Mouse (Mus musculus) kidney, embryonic 14.5 days (tissue): Measurements from ENCODE around the gene Enpep. TPM values are rescaled to one million over a fixed set of nuclear protein-coding genes. Genes with fewer than 3 reads are reported as not detected.

Source experiments
- ATAC-seq: fragments of 200-750 bp; cut with Nextera tagmentation; 2 replicates; pipeline ENCODE4 v1.8.0; 2017; ENCODE audit warnings: moderate number of reproducible peaks, mild to moderate bottlenecking, moderate TSS enrichment, moderate library complexity; ENCODE audit not compliant: low FRiP score, low TSS enrichment
- H3K27ac ChIP-seq: fragments of 300-500 bp; sonication (generic); 2 replicates; pipeline ENCODE4 v1.5.1; 2014; ENCODE audit warnings: low read depth, mild to moderate bottlenecking, low read length, moderate library complexity, mixed read lengths
- H3K27me3 ChIP-seq: fragments of 300-500 bp; sonication (generic); 2 replicates; pipeline ENCODE4 v1.6.1; 2014; ENCODE audit warnings: mild to moderate bottlenecking, low read length; ENCODE audit not compliant: control insufficient read depth, insufficient read depth
- H3K36me3 ChIP-seq: fragments of 300-500 bp; sonication (generic); 2 replicates; pipeline ENCODE4 v1.6.1; 2014; ENCODE audit warnings: low read length, mixed read lengths; ENCODE audit not compliant: control insufficient read depth, insufficient read depth
- H3K4me1 ChIP-seq: fragments of 300-500 bp; sonication (generic); 2 replicates; pipeline ENCODE4 v1.6.1; 2014; ENCODE audit warnings: low read length, mixed read lengths; ENCODE audit not compliant: control insufficient read depth, insufficient read depth
- H3K4me2 ChIP-seq: fragments of 300-500 bp; sonication (generic); replicated peaks from 2 replicates; pipeline ENCODE4 v1.6.1; 2014; ENCODE audit warnings: low read depth, mild to moderate bottlenecking, low read length
- H3K4me3 ChIP-seq: fragments of 300-500 bp; sonication (generic); 2 replicates; pipeline ENCODE4 v1.5.1; 2014; ENCODE audit warnings: mild to moderate bottlenecking, low read length
- H3K9ac ChIP-seq: fragments of 300-500 bp; sonication (generic); 2 replicates; pipeline ENCODE4 v1.6.1; 2014; ENCODE audit warnings: low read depth, mild to moderate bottlenecking, low read length, moderate library complexity
- H3K9me3 ChIP-seq: fragments of 300-500 bp; sonication (generic); 2 replicates; pipeline ENCODE4 v1.6.1; 2016; ENCODE audit warnings: low read length; ENCODE audit not compliant: control insufficient read depth
- WGBS: fragments of 180-500 bp; shearing (Covaris S2); extraction: QIAGEN DNeasy Blood & Tissue Kit; methylation state at CpG from one replicate; pipeline ENCODE4 v1.1.7; 2014; 5-methylcytosine and 5-hydroxymethylcytosine counted together
- polyA plus RNA-seq: library from polyadenylated mRNA; unstranded; fragments of >200 nt; fragmentation: Nextera tagmentation; extraction: Ambion mirVana; gene quantifications from 2 replicates; pipeline ENCODE4 v1.2.1, GENCODE M21; 2014

Gene Enpep
- polyA plus RNA-seq, 1 experiment from 2014 or later, result 66.4 TPM

- Histone ChIP-seq H3K4me3 (no peak overlapping the region), H3K9me3 (no peaks in the 10 kb centered on the region), H3K27me3 (no peaks in the 10 kb centered on the region), H3K36me3 (no peaks in the 10 kb centered on the region), H3K4me1 (no peaks in the 10 kb centered on the region), H3K4me2 (no peak overlapping the region), H3K9ac (no peak overlapping the region), H3K27ac (no peak overlapping the region)
- ATAC-seq, result no peak
- WGBS, result 87% methylated on average over 9 of the region's 9 CpGs
Measured at GRCm38 (mm10) chr3:129250997-129251396, 81.5 kb downstream of the Enpep start.

- Histone ChIP-seq H3K36me3 (no peaks in the 10 kb centered on the region), H3K4me1 (no peaks in the 10 kb centered on the region), H3K9me3 (no peaks in the 10 kb centered on the region), H3K4me3 (no peak overlapping the region), H3K27me3 (no peaks in the 10 kb centered on the region), H3K27ac (no peak overlapping the region), H3K9ac (no peak overlapping the region), H3K4me2 (peak overlapping the region; percentile 13)
- WGBS, result 17% methylated on average over 13 of the region's 13 CpGs
- peak; percentile 85 for ATAC-seq
Measured at GRCm38 (mm10) chr3:129238664-129239258, 93.8 kb downstream of the Enpep start.

- Histone ChIP-seq H3K4me3 (no peak overlapping the region), H3K4me1 (no peaks in the 10 kb centered on the region), H3K27ac (no peak overlapping the region), H3K9ac (no peak overlapping the region), H3K27me3 (no peaks in the 10 kb centered on the region), H3K4me2 (no peak overlapping the region), H3K9me3 (no peaks in the 10 kb centered on the region), H3K36me3 (no peaks in the 10 kb centered on the region)
- 80% methylated on average over 1 of the region's 1 CpGs for WGBS
- no peak for ATAC-seq
Measured at GRCm38 (mm10) chr3:129238010-129238409, 94.5 kb downstream of the Enpep start.

DNA sequence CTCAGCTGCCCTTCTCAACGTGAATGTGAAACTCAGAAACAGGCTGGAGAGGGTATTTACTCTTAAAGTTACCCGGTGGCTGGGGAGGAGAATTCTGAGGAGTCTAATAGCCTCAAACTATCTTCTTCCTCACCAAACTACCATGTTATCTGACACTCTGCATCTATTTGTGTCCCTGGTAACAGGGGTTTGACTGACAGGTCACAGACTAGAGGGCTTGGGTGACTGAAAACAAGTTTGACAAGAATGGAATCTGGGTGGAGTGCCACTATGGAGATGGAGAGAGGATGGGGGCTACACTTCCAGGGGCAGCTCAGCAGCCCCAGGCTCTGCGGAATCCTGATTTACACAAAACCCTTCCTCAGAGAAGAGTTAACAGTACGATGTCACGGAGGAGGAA lies 105.2 kb downstream of the Enpep start:
- Histone ChIP-seq H3K27me3 (peaks cover 66% of the 10 kb centered on the region), H3K4me2 (no peak overlapping the region), H3K27ac (no peak overlapping the region), H3K9me3 (no peaks in the 10 kb centered on the region), H3K36me3 (no peaks in the 10 kb centered on the region), H3K9ac (no peak overlapping the region), H3K4me3 (no peak overlapping the region), H3K4me1 (peaks cover 7% of the 10 kb centered on the region; the same call in 1 of the 2 replicates)
- WGBS, result 2% methylated on average over 5 of the region's 5 CpGs
- no peak for ATAC-seq

GRCm38 (mm10) chr3:129226681-129227080 lies 105.8 kb downstream of the Enpep start:
- no peak for ATAC-seq
- no peak overlapping the region for H3K4me2 ChIP-seq
- H3K4me3 ChIP-seq, result no peak overlapping the region
- 2% methylated on average over 6 of the region's 6 CpGs for WGBS
- H3K27me3 ChIP-seq, result peaks cover 72% of the 10 kb centered on the region
- no peaks in the 10 kb centered on the region for H3K36me3 ChIP-seq
- H3K4me1 ChIP-seq, result peaks cover 7% of the 10 kb centered on the region; the same call in 1 of the 2 replicates
- no peak overlapping the region for H3K9ac ChIP-seq
- H3K9me3 ChIP-seq, result no peaks in the 10 kb centered on the region
- H3K27ac ChIP-seq, result no peak overlapping the region

GRCm38 (mm10) chr3:129225577-129226289 lies 106.8 kb downstream of the Enpep start:
- Histone ChIP-seq H3K9ac (no peak overlapping the region), H3K4me3 (no peak overlapping the region; the same call in 1 of the 2 replicates), H3K9me3 (no peaks in the 10 kb centered on the region), H3K27ac (no peak overlapping the region), H3K4me2 (no peak overlapping the region), H3K4me1 (peaks cover 7% of the 10 kb centered on the region; the same call in 1 of the 2 replicates), H3K27me3 (peaks cover 81% of the 10 kb centered on the region), H3K36me3 (no peaks in the 10 kb centered on the region)
- ATAC-seq, result peak; percentile 10; the same call in 1 of the 2 replicates
- 2% methylated on average over 13 of the region's 13 CpGs for WGBS

DNA sequence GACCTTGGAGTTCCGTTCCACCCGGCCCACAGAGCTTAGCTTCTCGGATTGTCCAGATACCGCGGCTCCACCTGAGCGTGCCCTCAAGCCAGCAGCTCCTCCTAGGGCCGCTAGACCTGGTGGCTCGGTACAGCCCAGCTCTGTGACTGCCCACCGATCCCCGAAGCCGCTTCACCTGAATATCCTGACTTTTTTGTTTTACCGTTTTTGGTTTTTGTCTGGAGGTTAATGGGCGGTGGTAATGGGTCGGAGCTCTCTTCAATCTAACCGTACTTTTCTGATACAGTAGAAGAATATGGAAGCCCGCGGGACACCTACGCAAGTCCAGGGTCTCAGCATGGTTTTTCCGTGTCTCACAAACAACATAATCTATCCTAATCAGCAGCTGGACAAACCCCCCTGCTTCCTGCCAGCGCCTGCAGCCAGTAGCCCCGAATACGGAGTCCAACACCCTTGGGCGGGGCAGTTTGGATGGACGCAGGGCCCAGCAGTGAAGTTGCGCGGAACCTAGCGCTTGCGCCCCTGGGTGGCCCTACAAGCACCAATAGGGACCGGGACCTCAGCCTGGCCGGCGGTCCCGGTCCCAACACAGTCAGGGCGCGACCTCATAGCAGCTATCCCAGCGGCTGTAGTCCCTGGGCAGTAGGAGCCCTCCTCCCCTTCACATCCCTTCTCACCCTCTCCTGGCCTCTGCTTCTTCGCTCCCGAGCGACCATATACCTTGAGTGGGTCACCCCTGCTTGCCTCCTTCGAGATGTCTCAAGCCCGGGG lies 107.5 kb downstream of the Enpep start:
- H3K4me3 ChIP-seq, result peak overlapping the region; percentile 25
- WGBS, result under 1% methylated on average over 37 of the region's 40 CpGs
- H3K27ac ChIP-seq, result no peak overlapping the region
- H3K27me3 ChIP-seq, result peaks cover 85% of the 10 kb centered on the region
- peaks cover 7% of the 10 kb centered on the region; the same call in 1 of the 2 replicates for H3K4me1 ChIP-seq
- ATAC-seq, result peak; percentile 56
- peak overlapping the region; percentile 37; the same call in 1 of the 2 replicates for H3K9ac ChIP-seq
- H3K36me3 ChIP-seq, result no peaks in the 10 kb centered on the region
- H3K4me2 ChIP-seq, result peak overlapping the region; percentile 25
- H3K9me3 ChIP-seq, result no peaks in the 10 kb centered on the region

DNA sequence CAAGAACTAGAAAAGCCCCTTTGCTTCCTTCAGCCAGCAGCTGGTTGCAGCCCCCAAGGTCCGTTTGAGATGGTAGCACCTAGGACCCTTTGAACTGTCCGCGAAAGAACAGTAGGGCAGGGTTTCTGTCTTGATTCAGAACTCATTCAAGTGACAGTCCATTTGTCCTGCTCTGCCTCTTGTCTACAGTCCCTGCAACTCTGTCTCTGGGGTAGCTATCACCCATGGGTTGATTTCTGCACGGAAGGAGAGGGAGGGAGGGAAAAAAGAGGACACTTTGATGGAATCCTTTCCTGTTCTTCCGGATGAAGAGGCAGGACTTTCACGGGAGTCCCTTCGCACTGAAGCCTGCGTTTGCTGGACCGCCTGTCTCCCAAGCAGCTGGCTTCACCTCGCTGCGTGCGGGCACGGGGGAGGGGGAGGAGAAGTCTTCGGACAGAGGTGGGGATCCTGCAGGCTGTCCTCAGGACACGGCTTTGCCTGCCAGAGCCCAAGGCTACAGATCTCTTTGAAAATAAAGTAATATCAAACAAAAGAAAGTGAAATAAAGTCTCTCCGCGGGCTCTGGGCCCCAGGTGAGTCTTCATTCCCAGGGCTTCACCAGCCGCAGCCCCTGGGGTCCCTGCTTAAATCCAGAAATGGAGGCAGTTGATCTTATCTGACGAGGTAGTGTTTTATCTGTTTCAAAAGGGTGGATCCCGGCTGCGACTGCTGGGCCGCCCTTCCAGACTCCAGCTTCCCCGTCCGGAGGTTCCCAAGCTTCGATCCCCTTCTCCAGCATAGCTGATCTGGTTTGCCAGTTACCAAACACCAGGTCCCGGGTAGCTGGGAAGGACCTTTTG lies 108.3 kb downstream of the Enpep start:
- H3K4me3 ChIP-seq, result peak overlapping the region; percentile 25
- H3K4me1 ChIP-seq, result peaks cover 7% of the 10 kb centered on the region; the same call in 1 of the 2 replicates
- H3K9me3 ChIP-seq, result no peaks in the 10 kb centered on the region
- peaks cover 89% of the 10 kb centered on the region for H3K27me3 ChIP-seq
- H3K9ac ChIP-seq, result peak overlapping the region; percentile 37; the same call in 1 of the 2 replicates
- ATAC-seq, result no peak
- H3K27ac ChIP-seq, result no peak overlapping the region; the same call in 1 of the 2 replicates
- no peaks in the 10 kb centered on the region for H3K36me3 ChIP-seq
- WGBS, result under 1% methylated on average over 26 of the region's 26 CpGs
- peak overlapping the region; percentile 25 for H3K4me2 ChIP-seq
